Mouse (Mus musculus): ENCODE results near the gene Slc22a21. TPM values are rescaled to one million over a fixed set of nuclear protein-coding genes. Genes with fewer than 3 reads are reported as not detected.

Slc22a21 gene
- total RNA-seq, 2 experiments from 2014 or later: 3.7 to 4.1 TPM

DNA sequence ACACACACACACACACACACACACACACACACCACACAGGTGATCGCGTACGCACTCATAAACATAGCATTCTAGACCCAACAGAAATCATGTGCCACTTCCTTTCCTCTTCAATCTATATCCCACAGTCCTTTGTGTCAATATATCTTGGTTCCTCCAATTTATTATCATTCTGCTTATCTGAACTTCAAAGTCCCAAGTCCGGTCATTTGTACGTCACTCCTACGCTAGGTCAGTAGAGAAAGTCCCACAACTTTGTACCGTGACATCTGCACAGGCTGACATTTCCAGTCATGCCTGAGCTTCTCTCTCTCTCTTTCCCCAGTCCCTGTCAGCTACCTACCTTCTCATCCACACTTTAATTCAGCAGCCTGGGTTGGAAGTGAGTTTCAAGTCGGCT lies 71.4 kb downstream of the Slc22a21 start:
- DNase-seq (ENCODE audit: low spot score in 2 of 2): no peak

DNA sequence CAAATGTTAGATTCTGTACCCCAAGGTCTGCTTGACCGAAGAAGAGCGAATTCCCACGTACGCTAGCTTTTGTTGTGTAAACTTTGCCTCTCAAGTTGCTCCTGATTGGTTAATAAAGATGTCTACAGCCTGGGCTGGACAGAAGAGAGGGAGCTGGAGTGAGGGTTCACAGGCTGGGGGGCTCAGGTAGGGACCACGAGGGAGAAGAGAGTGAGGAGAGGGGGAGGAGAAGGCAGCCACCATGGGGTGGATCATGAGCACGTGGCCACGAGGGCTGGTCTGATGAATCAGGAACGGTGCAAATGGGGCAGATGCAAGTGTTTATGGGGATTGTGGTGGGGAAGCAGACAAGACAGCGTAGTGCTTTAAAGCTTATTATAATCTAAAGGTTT lies 75.6 kb downstream of the Slc22a21 start:
- no peak for DNase-seq (ENCODE audit: low spot score in 2 of 2)

DNA sequence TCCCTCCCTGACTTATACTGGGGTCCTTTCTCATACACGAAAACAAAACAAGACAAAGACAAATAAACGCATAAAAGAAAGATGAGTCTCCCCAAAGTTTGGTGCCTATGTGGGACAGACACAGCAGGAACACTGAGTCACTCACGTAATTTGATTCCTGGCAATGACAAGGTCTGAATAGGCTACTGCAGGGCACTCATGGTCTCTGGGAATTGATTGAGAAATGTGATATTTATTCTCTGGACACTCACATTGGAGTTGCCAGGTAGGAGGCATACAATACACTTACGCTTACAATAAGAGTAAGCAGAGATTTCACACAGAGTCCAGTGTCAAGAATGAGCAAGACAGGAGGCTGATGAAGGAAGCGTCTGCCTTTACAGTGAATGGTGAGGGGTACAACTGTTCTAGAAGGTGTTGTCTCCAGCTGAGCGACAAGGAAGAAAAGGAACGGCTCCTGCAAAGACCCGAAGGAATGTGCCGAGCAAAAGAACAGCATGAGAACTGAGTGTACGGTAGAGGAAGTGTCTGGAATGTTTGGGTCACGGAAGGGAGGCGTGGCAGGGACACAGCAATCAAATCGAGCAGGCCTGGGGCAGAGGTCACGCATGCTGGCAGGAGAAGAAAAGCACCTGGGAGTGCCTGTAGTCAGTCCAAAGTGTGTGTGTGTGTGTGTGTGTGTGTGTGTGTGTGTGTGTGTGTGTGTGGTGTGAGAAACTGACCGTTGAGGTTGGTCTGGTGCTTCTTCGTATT lies 76.2 kb downstream of the Slc22a21 start:
- no peak for DNase-seq (ENCODE audit: low spot score in 2 of 2)

DNA sequence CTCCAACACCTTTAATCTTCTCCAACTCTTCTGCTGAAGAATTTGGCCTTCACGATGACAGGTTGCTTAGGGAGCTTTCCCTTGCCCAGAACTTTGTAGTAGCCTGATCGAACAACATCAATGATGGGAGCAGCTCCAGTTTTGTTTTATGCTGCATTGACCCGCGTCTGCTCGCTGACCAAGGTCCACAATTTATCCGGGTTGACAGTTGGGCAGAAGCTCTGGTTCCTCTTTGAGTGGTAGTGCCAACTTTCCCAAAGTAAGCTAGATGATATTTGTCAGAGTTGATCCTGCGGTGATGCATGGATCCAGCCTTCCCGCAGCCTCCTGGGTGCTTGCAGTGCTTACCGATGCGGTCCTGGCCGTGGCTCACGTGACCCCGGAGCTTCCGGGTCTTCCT lies 77.4 kb downstream of the Slc22a21 start:
- no peak for DNase-seq (ENCODE audit: low spot score in 2 of 2)

DNA sequence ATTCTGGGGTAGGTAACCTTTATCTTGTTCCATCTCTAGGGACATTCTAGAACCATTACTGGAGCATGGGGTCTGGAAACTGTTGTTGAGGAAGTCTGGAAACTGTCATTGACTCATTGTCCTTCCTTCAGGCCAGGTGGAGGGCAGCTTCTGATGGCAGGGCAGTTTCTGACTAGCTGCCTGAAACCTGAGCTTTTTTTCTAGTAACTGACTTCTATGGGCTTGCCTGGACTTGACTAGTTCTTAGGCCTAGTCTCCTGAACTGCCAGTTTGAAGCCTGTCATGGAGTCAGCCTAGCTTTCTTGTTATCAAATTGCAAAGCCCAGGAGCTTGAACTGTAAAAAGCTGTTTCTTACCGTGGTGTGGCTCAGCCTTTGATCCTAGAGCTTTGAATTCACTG lies 79.1 kb downstream of the Slc22a21 start:
- DNase-seq (ENCODE audit: low spot score in 2 of 2): no peak

DNA sequence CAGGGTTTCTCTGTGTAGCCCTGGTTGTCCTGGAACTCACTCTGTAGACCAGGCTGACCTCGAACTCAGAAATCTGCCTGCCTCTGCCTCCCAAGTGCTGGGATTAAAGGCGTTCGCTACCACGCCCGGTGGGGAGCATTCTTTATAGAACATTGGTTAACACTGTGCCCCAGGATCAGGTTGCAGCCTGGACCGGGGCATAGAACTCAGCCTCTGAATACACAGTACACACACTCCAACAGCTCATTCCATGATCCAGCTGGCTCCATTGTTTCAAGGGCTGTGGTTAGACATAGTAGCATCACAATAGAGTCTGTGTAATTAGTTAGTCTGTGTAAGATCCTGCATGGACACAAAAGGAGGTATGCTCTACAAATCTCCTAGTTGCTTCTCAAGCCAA lies 80.2 kb downstream of the Slc22a21 start:
- no peak for DNase-seq (ENCODE audit: low spot score in 2 of 2)

Other genes with a start within 250 kb of the Slc22a21 start
- gene Irf1, start 210.3 kb downstream of the Slc22a21 start, total RNA-seq (2021): 1 to 10 TPM; 5.1 to 5.7 TPM
- gene Gm17334, start 207.1 kb downstream of the Slc22a21 start, total RNA-seq (2021): not detected
- gene Gm12216, start 121.1 kb downstream of the Slc22a21 start, total RNA-seq (2021): 1 to 10 TPM; 1.4 to 3.6 TPM
- gene Slc22a5, start 88.7 kb downstream of the Slc22a21 start, total RNA-seq (2021): 10 to 100 TPM; 13.3 to 15.8 TPM
- gene Slc22a4, start 47.8 kb upstream of the Slc22a21 start, total RNA-seq (2021): 1 to 10 TPM; 6.7 to 7.6 TPM
- 10 to 100 TPM; 17.9 to 18.5 TPM for gene Pdlim4, start 88.7 kb upstream of the Slc22a21 start, total RNA-seq (2021)
- 10 to 100 TPM; 17.2 to 19.9 TPM for gene P4ha2, start 119.8 kb upstream of the Slc22a21 start, total RNA-seq (2021)